Mouse (Mus musculus) limb, embryonic 15.5 days (tissue): ENCODE measurements around the gene Gm20662. TPM values are rescaled to one million over a fixed set of nuclear protein-coding genes. Genes with fewer than 3 reads are reported as not detected.

Source experiments
- ATAC-seq: fragments of 200-750 bp; cut with Nextera tagmentation; 2 replicates; pipeline ENCODE4 v1.8.0; 2017; ENCODE audit warnings: low read depth, moderate TSS enrichment; ENCODE audit not compliant: insufficient number of reproducible peaks, low FRiP score, low TSS enrichment
- H3K27ac ChIP-seq: fragments of 300-500 bp; sonication (generic); 2 replicates; pipeline ENCODE4 v1.5.1; 2015; ENCODE audit warnings: moderate library complexity, mild to moderate bottlenecking, inconsistent platforms
- H3K27me3 ChIP-seq: fragments of 300-500 bp; sonication (generic); 2 replicates; pipeline ENCODE4 v1.6.1; 2015; ENCODE audit warnings: inconsistent platforms
- H3K36me3 ChIP-seq: fragments of 300-500 bp; sonication (generic); 2 replicates; pipeline ENCODE4 v1.6.1; 2015; ENCODE audit warnings: inconsistent platforms
- H3K4me1 ChIP-seq: fragments of 300-500 bp; sonication (generic); 2 replicates; pipeline ENCODE4 v1.6.1; 2015; ENCODE audit warnings: inconsistent platforms
- H3K4me2 ChIP-seq: fragments of 300-500 bp; sonication (generic); 2 replicates; pipeline ENCODE4 v1.6.1; 2015; ENCODE audit warnings: mild to moderate bottlenecking, inconsistent platforms
- H3K4me3 ChIP-seq: fragments of 300-500 bp; sonication (generic); 2 replicates; pipeline ENCODE4 v1.5.1; 2015; ENCODE audit warnings: mild to moderate bottlenecking, inconsistent platforms
- H3K9ac ChIP-seq: fragments of 300-500 bp; sonication (generic); 2 replicates; pipeline ENCODE4 v1.6.1; 2015; ENCODE audit warnings: inconsistent platforms
- H3K9me3 ChIP-seq: fragments of 300-500 bp; sonication (generic); 2 replicates; pipeline ENCODE4 v1.6.1; 2016; ENCODE audit warnings: inconsistent platforms
- WGBS: fragments of 180-500 bp; shearing (Covaris S2); methylation state at CpG from one replicate; pipeline ENCODE4 v1.1.7; 2015; 5-methylcytosine and 5-hydroxymethylcytosine counted together
- polyA plus RNA-seq: library from polyadenylated mRNA; unstranded; fragments of >200 nt; fragmentation: Nextera tagmentation; extraction: Ambion mirVana; gene quantifications from 2 replicates; pipeline ENCODE4 v1.2.1, GENCODE M21; 2015

Gm20662 gene
- polyA plus RNA-seq, 1 experiment from 2014 or later: 0.51 TPM

DNA sequence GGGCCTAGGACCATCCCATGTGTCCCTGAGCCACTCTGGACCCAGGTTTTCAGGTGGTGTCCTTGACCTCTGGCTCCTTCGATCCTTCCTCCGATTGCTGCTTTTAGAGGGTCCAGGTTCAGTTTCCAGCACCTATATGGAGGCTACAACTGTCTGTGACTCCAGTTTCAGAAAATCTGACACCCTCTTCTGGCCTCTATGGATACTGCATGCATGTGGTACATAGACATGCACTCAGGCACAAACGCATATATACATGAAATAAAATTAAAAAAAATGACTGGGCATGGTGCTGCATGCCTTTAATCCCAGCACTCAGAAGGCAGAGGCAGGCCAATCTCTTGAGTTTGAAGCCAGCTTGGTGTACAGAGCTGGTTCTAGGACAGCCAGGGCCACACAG lies 31.7 kb downstream of the Gm20662 start:
- no peak overlapping the region for H3K27ac ChIP-seq

DNA sequence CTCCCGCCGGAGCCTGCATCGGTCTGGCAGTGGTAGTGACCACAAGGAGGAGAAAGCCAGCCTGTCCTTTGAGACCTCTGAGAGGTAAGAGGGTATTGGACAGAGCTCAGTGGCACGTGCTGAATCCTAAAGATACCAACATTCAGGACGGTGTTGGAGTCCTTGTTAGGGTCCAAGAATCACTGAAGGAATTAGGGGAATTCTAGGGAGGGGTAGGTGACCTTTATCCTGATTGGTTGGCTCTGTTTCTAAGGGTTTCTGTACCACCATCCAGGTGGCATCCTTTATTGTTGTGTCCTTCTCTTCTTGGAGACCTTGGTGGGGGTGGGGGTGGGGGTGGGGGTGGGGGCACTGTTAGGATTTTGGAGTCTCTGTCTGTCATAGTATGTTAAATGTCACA lies 36.0 kb downstream of the Gm20662 start:
- no peaks in the 10 kb centered on the region for H3K4me1 ChIP-seq
- no peak overlapping the region for H3K4me3 ChIP-seq
- H3K27me3 ChIP-seq: no peaks in the 10 kb centered on the region
- WGBS: 92% methylated on average over 5 of the region's 5 CpGs
- no peak for ATAC-seq
- H3K36me3 ChIP-seq: peaks cover 56% of the 10 kb centered on the region
- H3K27ac ChIP-seq: no peak overlapping the region
- H3K4me2 ChIP-seq: no peak overlapping the region
- H3K9ac ChIP-seq: no peak overlapping the region
- H3K9me3 ChIP-seq: no peaks in the 10 kb centered on the region

More for the DNA sequence above, 31.7 kb downstream of the Gm20662 start:
- Histone ChIP-seq H3K9ac (no peak overlapping the region), H3K9me3 (no peaks in the 10 kb centered on the region), H3K4me3 (no peak overlapping the region), H3K36me3 (peaks cover 61% of the 10 kb centered on the region), H3K4me2 (no peak overlapping the region), H3K27me3 (no peaks in the 10 kb centered on the region), H3K4me1 (no peaks in the 10 kb centered on the region)
- no peak for ATAC-seq
- WGBS: 97% methylated on average over 3 of the region's 3 CpGs

DNA sequence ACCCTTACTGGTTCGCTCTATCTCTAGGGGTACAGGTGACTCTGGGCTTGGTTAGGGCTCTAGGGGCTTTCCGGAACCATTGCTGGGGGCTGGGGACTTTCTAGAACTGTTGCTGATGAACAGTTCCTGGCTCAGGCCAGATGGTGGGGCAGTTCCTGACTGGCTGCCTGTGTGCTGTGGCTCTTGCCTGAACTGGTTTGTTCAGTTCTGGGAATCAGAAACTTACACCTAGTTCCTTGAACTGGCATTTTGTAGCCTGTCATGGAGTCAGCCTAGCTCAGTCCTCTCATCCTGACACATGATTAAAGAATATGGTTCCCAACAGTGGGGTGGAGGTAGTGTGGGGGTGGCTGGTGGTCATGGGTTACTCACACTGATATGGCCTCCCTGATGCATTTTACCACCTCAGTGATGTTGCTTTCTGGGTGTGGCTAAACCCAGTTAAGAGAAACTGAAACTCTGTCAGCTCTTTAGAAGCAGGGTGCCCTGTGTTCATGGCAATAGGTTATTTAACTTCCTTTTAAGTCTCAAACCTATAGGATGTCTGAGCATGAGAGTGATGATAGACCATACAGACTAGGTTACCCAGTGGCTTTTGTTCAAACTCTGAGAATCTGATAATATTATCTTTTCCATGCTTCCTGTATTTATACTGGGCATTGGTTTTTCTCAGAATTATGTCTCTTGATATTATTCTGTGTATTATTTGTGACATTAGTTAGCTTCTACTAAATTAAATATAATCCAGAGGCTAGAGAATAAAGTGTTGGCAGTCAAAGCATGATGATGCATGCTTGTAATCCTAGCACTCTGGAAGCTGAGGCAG lies 39.4 kb downstream of the Gm20662 start:
- Histone ChIP-seq H3K9ac (no peak overlapping the region), H3K27me3 (no peaks in the 10 kb centered on the region), H3K4me3 (no peak overlapping the region), H3K4me1 (no peaks in the 10 kb centered on the region), H3K27ac (peak overlapping the region; percentile 38; the same call in 1 of the 2 replicates), H3K4me2 (no peak overlapping the region), H3K36me3 (peaks cover 48% of the 10 kb centered on the region), H3K9me3 (no peaks in the 10 kb centered on the region)
- no peak for ATAC-seq
- 92% methylated on average over 2 of the region's 2 CpGs for WGBS

- Histone ChIP-seq H3K4me3 (no peak overlapping the region), H3K9me3 (no peaks in the 10 kb centered on the region), H3K4me2 (no peak overlapping the region), H3K27me3 (no peaks in the 10 kb centered on the region), H3K36me3 (peaks cover 67% of the 10 kb centered on the region), H3K4me1 (peaks cover 18% of the 10 kb centered on the region), H3K9ac (no peak overlapping the region), H3K27ac (no peak overlapping the region)
- ATAC-seq: no peak
- 95% methylated on average over 8 of the region's 8 CpGs for WGBS
Observed at GRCm38 (mm10) chr9:108044751-108045492, 48.8 kb downstream of the Gm20662 start.

- Histone ChIP-seq H3K4me1 (peaks cover 34% of the 10 kb centered on the region), H3K4me2 (no peak overlapping the region), H3K27me3 (no peaks in the 10 kb centered on the region), H3K27ac (no peak overlapping the region), H3K36me3 (peaks cover 68% of the 10 kb centered on the region), H3K9me3 (no peaks in the 10 kb centered on the region), H3K9ac (no peak overlapping the region), H3K4me3 (no peak overlapping the region)
- no peak for ATAC-seq
- WGBS: 84% methylated on average over 4 of the region's 4 CpGs
Observed at GRCm38 (mm10) chr9:108046582-108046981, 50.4 kb downstream of the Gm20662 start.

DNA sequence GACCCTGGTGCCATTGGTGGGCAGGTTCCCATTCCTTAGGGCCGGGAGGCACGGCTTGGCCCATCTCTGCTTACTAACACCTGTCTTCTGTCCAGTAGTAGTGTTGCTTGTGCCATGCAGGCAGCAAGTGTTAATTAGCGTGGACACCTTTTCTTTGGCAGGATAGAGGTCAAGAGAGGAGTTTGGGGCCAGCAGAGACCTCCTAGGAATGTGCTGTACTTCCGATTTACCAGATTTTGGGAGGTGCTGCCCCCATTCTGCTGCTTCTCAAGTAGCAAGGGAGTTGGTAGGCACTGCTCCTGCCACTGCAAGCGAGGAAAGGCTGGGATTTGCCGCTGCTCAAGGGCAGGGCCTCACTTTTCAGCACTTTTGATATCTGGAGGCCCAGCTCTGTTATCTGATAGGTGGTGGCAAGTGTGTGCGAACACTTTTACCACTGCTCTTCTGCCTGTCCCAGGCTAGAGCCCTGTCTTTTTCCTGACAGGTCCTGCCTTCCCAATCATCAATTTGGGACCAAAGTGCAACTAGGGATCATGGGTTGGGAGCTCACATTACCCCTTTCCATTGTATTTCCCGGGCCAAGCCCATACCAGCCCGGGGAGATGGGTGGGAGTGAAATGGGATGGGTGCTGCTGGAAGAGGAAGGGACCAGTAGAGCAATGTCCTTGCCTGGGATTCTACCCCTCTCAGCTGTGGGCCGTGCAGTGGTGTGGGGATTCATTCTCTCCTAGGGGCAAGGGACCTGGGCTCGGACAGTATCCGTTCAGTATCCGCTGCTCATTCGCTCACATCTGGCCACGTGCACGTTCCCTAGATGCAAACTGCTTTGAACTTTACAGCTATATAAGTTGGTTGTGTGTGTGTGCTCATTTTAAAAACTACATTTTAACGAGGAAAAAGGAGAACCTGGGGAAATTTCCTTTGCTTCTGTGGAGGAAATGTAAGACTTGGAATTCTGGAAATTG lies 51.7 kb downstream of the Gm20662 start:
- Histone ChIP-seq H3K9ac (0 out of 2 replicates have a peak overlapping the region, but pooled peaks have one; percentile 35), H3K4me3 (peak overlapping the region; percentile 79), H3K9me3 (no peaks in the 10 kb centered on the region), H3K4me2 (peak overlapping the region; percentile 75), H3K27me3 (no peaks in the 10 kb centered on the region), H3K4me1 (peaks cover 47% of the 10 kb centered on the region), H3K36me3 (peaks cover 61% of the 10 kb centered on the region), H3K27ac (peak overlapping the region; percentile 85)
- ATAC-seq: no peak
- WGBS: 45% methylated on average over 17 of the region's 17 CpGs

- ATAC-seq: no peak; the same call in 1 of the 2 replicates
- H3K4me3 ChIP-seq: peak overlapping the region; percentile 79
- H3K27ac ChIP-seq: peak overlapping the region; percentile 85
- H3K9me3 ChIP-seq: no peaks in the 10 kb centered on the region
- WGBS: under 1% methylated on average over 19 of the region's 19 CpGs
- no peaks in the 10 kb centered on the region for H3K27me3 ChIP-seq
- peaks cover 53% of the 10 kb centered on the region for H3K4me1 ChIP-seq
- H3K36me3 ChIP-seq: peaks cover 57% of the 10 kb centered on the region
- H3K4me2 ChIP-seq: peak overlapping the region; percentile 75
- H3K9ac ChIP-seq: peak overlapping the region; percentile 35; the same call in 1 of the 2 replicates
Observed at GRCm38 (mm10) chr9:108048566-108048955, 52.4 kb downstream of the Gm20662 start.

- Histone ChIP-seq H3K27ac (peak within 1 kb of the TSS; percentile 85), H3K9ac (peak within 1 kb of the TSS; percentile 62), H3K36me3 (peaks cover 60% of the 10 kb centered on the region), H3K4me3 (peak within 1 kb of the TSS; percentile 79), H3K4me1 (peaks cover 57% of the 10 kb centered on the region), H3K9me3 (no peaks in the 10 kb centered on the region), H3K27me3 (no peaks in the 10 kb centered on the region), H3K4me2 (peak within 1 kb of the TSS; percentile 75)
- WGBS: under 1% methylated on average over 36 of the region's 39 CpGs
- peak; percentile 92 for ATAC-seq
Observed at GRCm38 (mm10) chr9:108049016-108049455, 52.9 kb downstream of the Gm20662 start, which contains the start of gene Gmppb. Gmppb (plus strand) TSS chr9:108049242.

GRCm38 (mm10) chr9:108049561-108050251 lies 53.6 kb downstream of the Gm20662 start:
- H3K36me3 ChIP-seq: peaks cover 63% of the 10 kb centered on the region
- ATAC-seq: no peak
- WGBS: 39% methylated on average over 15 of the region's 15 CpGs
- H3K9me3 ChIP-seq: no peaks in the 10 kb centered on the region
- H3K9ac ChIP-seq: peak overlapping the region; percentile 62
- H3K4me1 ChIP-seq: peaks cover 57% of the 10 kb centered on the region
- H3K4me2 ChIP-seq: peak overlapping the region; percentile 75
- peak overlapping the region; percentile 83 for H3K27ac ChIP-seq
- peak overlapping the region; percentile 79 for H3K4me3 ChIP-seq
- H3K27me3 ChIP-seq: no peaks in the 10 kb centered on the region

DNA sequence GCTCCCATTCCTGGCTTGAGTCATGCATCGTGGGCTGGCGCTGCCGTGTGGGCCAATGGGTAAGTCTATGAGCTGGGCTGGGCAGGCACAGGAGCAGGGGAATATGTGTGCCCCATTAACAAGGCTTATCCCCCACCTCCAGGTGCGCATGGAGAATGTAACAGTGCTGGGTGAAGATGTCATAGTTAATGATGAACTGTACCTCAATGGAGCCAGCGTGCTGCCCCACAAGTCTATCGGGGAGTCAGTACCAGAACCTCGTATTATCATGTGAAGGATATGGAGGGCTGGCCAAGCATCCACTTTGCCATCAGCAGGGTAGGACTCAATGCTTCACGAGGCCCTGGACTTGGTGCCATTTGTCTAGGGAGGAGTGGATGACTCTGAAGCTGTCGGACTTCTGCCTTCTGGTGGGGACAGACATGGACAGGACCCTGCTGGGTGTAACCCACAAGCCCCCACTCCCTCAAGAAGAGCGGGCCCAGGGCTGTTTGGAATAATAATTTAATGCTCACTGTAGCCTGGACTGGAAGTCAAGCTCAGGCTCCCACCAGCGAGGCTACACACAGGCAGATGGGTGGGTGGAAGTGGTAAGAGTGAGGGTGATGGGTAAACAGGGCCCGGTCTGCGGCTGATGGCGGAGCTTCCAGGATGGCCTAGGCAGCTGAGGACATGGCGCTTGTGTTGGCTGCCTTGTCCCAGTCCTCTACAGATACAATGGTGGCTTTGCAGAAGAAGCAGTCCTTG lies 55.2 kb downstream of the Gm20662 start:
- H3K27me3 ChIP-seq: no peaks in the 10 kb centered on the region
- 0 out of 2 replicates have a peak overlapping the region, but pooled peaks have one; percentile 61 for H3K27ac ChIP-seq
- H3K4me1 ChIP-seq: peaks cover 57% of the 10 kb centered on the region
- H3K9me3 ChIP-seq: no peaks in the 10 kb centered on the region
- no peak for ATAC-seq
- H3K9ac ChIP-seq: no peak overlapping the region
- H3K4me2 ChIP-seq: no peak overlapping the region
- 92% methylated on average over 15 of the region's 15 CpGs for WGBS
- no peak overlapping the region for H3K4me3 ChIP-seq
- H3K36me3 ChIP-seq: peaks cover 63% of the 10 kb centered on the region
